Mouse (Mus musculus) layer of hippocampus, postnatal 25 days (tissue): Measurements from ENCODE around the gene Prelid3b. TPM values are rescaled to one million over a fixed set of nuclear protein-coding genes. Genes with fewer than 3 reads are reported as not detected.
A peak's percentile ranks its signal among the peaks of the same experiment; 100 is the strongest.

ENCODE experiments used
- DNase-seq, 2 experiments: peaks; one replicate each; pipeline ENCODE4 v3.0.0; 2022; ENCODE audit warnings: mixed read lengths in 2 of 2, low spot score in 1 of 2; ENCODE audit errors: extremely low spot score in 1 of 2
- total RNA-seq, 2 experiments: library from RNA; stranded (reverse); gene quantifications; 2 replicates each; pipeline ENCODE4 v1.2.3; 2021

Gene Prelid3b
- total RNA-seq, 2 experiments from 2014 or later: 36.5 to 42.5 TPM

DNA sequence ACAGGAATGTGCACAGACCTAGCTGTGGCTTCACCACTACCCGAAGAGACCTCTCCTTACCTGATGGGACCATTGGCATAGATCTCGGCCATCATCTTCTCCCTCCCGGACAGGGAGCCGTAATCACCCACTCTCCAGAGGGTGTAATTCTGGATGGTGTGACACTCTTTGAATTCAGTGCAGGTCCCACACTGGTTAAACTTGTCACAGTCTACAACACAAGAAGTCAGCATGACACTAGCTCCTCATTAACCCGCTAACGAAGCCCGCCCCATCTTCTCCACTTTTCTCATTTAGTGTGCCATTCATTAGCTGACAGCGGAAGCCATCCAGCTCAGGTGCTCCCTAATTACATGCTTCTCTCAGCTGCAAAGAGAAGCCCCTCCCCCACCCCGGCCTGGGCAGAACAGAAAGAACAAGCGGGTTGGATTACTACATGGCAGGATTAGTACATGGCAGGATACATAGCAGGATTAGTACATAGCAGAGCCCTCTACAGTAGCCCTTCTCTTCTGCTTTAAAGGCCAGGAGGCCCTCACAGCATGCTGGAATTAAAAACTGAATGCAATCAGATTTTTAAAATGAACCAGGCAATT is 43.8 kb downstream of the Prelid3b start:
- no peak for DNase-seq

DNA sequence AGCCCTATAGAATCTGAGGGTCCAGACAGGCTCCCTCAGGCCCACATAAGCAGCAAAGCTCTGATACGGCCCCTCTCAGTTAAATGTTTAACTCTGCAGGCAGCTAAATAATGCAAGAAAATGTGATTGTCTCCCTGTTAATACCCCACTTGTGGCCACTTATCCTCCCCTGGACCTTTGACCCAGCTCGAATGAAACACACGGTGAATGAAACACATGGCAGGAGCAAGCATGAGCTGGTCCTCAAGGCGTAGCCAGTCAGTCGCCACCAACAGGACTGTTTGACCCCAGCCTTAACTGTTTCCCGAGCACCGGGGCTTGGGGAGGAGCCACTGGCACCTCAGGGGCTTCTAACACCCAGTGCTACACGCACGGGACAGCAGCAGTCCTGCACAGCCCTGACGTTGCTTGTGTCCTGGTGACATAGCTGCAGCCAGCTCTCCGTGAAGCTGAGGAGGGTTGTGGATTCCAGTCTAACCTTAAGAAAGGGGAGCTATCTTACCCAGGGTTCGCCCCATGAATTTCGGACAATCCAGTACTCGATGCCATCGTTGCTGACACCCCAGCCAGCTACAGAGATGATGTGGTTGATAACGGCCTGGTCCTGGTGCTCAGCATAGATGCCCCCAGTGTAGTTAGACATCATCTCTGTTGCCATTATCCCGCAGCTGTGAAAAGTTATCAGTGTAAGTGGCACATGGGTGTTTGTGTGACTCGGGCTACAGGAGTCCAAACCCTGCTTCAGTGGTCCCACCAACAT is 44.6 kb downstream of the Prelid3b start:
- no peak for DNase-seq

DNA sequence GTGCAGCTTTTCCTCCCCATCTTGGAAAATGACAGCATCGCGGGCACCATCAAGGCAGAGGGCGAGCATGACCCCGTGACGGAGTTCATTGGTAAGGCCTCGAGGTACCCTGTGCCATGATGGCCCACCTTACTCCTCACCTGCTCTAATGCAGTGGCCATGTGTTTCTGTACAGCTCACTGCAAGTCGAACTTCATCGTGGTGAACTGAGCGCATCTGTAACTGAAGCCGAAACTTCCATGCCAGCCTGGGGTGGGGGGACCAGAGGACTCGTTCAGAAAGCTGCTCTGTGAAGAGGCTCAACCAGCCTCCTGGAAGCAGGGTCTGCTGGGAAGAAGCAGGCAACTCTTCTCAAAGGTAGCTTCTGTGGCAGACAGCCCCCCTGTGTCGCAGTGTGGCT is 46.0 kb downstream of the Prelid3b start:
- DNase-seq: no peak

DNA sequence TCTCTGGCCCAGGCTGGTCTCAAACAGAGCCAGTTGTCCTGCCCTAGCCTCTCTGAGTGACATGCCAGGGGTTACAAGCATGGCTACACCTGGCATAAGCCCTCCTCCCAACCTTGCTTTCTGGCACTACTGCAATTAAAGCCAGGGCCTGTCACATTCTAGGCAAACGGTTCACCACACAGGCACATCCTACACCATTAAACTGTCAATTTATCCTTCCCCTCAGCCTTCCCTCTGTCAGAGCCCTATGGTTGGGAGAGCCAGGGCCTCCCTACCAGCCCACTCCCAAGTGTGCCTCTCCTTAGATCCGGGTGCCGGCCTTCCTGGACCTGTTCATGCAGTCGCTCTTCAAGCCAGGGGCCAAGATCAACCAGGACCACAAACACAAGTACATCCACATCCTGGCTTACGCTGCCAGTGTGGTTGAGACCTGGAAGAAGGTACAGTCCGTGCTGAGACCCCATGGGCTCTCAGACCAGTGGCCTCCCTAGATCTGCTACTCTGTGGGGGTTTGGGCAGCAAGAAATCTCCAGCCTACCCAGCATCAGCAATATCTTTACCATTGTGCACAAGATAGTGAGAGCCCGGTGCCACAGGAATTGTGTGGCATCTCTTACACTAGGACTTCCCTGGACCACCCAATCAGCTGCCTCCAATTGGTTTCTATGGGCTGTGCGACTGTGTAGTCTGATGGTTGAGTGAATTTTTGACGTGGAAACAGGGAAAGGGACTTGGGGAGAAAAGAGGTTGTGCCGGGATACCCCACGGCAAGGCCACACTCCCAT is 48.4 kb downstream of the Prelid3b start:
- DNase-seq: no peak

DNA sequence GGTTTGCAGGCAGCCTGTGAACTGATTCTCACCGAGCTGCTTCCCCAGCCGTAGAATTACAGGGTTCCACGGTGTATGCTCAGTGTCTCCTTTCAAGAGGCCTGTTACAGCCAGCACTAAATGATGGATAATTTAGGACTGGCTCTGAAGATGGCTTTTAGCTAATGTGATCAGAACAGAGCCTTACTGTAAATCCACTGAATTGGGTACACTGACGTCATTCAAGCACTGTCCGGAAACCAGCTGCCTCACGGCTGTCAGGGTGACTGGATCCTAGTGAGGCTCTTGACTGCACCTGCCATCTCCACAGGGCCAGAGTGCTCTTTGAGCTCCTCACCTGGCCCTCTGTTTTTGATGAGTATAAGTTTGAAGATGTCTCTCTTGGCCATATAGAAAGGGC is 51.8 kb downstream of the Prelid3b start:
- no peak for DNase-seq

GRCm38 (mm10) chr2:174415731-174416310 is 57.1 kb downstream of the Prelid3b start, which contains the start of gene Nelfcd:
Gene Nelfcd (plus strand): TSS chr2:174415804.
- DNase-seq: peak; percentile 85 to 91

Other genes starting within 250 kb of the Prelid3b start
- 1,000 to 10,000 TPM; 1,728 to 1,971 TPM for gene Gnas, start 188.8 kb downstream of the Prelid3b start, total RNA-seq
- gene Gm20721, start 126.4 kb downstream of the Prelid3b start, total RNA-seq: 1 to 10 TPM; 2.0 to 2.6 TPM
- gene Nelfcd, start 57.3 kb downstream of the Prelid3b start, total RNA-seq: 10 to 100 TPM; 49.0 to 49.6 TPM
- gene Ctsz, start 34.0 kb downstream of the Prelid3b start, total RNA-seq: 10 to 100 TPM; 29.4 to 31.0 TPM
- not detected for gene Tubb1, start 22.4 kb downstream of the Prelid3b start, total RNA-seq
- 100 to 1,000 TPM; 285 to 333 TPM for gene Atp5e, start 9.0 kb downstream of the Prelid3b start, total RNA-seq
- 10 to 100 TPM; 18.8 to 20.0 TPM for gene Zfp831, start 170.5 kb upstream of the Prelid3b start, total RNA-seq